Mouse (Mus musculus) ES-E14 (cell line): Measurements from ENCODE around the gene Thra. TPM values are rescaled to one million over a fixed set of nuclear protein-coding genes. Genes with fewer than 3 reads are reported as not detected.

Experiments
- DNase-seq: peaks from one replicate; pipeline ENCODE4 v3.0.0-alpha.2; 2013; ENCODE audit warnings: low read depth, low spot score
- H3K27ac ChIP-seq: 2 replicates; pipeline ENCODE4 v1.5.1; 2012; ENCODE audit warnings: low read depth, mild to moderate bottlenecking, low read length, moderate library complexity, mixed read lengths; ENCODE audit not compliant: poor library complexity, insufficient read depth, severe bottlenecking
- H3K36me3 ChIP-seq: 2 replicates; pipeline ENCODE4 v1.6.1; 2012; ENCODE audit warnings: mild to moderate bottlenecking, low read length, moderate library complexity, mixed read lengths; ENCODE audit not compliant: control insufficient read depth, poor library complexity, insufficient read depth, severe bottlenecking
- H3K4me1 ChIP-seq, 2 experiments: fragments of 150-350 bp in 1 of 2; sonication (generic) in 1 of 2; 2 replicates each; pipeline ENCODE4 v1.6.1; 2012; ENCODE audit warnings: low read length in 2 of 2, mild to moderate bottlenecking in 1 of 2, mixed read lengths in 1 of 2; ENCODE audit not compliant: control insufficient read depth in 2 of 2, insufficient read depth in 2 of 2, poor library complexity in 1 of 2
- H3K4me3 ChIP-seq, 2 experiments: fragments of 150-350 bp in 1 of 2; sonication (generic) in 1 of 2; 2 replicates each; pipeline ENCODE4 v1.5.1; 2012; ENCODE audit warnings: low read length in 2 of 2, low read depth in 1 of 2, mild to moderate bottlenecking in 1 of 2, mixed read lengths in 1 of 2; ENCODE audit not compliant: insufficient read depth in 1 of 2, poor library complexity in 1 of 2, severe bottlenecking in 1 of 2
- H3K9ac ChIP-seq: 2 replicates; pipeline ENCODE4 v1.6.1; 2012; ENCODE audit warnings: low read depth, mild to moderate bottlenecking, low read length, mixed read lengths; ENCODE audit not compliant: poor library complexity, insufficient read depth, severe bottlenecking
- H3K9me3 ChIP-seq: fragments of 150-350 bp; sonication (generic); 2 replicates; pipeline ENCODE4 v1.6.1; 2012; ENCODE audit warnings: low read depth, mild to moderate bottlenecking, low read length; ENCODE audit not compliant: control insufficient read depth, insufficient read depth
- CHD2 ChIP-seq: IDR thresholded peaks from 2 replicates; pipeline ENCODE4 v1.6.1; 2014; ENCODE audit warnings: mild to moderate bottlenecking, low read depth, low read length, inconsistent platforms
- HCFC1 ChIP-seq: IDR thresholded peaks from 2 replicates; pipeline ENCODE4 v1.6.1; 2012; ENCODE audit warnings: low read length, inconsistent platforms, borderline replicate concordance; ENCODE audit not compliant: insufficient read depth
- MAFK ChIP-seq: IDR thresholded peaks from 2 replicates; pipeline ENCODE4 v1.6.1; 2014; ENCODE audit warnings: mild to moderate bottlenecking, low read depth, low read length, inconsistent platforms; ENCODE audit not compliant: insufficient read depth
- ZC3H11A ChIP-seq: IDR thresholded peaks from 2 replicates; pipeline ENCODE4 v1.6.1; 2012; ENCODE audit warnings: low read depth, mild to moderate bottlenecking, inconsistent platforms, low read length, borderline replicate concordance
- ZNF384 ChIP-seq: IDR thresholded peaks from 2 replicates; pipeline ENCODE4 v1.6.1; 2012; ENCODE audit warnings: low read depth, low read length, inconsistent platforms
- in situ Hi-C, 2 experiments: fragments of 600-800 bp; cut with MboI; formaldehyde crosslinking; loops; one replicate each; pipeline ENCODE4 v1.15.1; 2025; ENCODE audit warnings: low sequenced_read_pairs in 2 of 2, inconsistent platforms in 1 of 2; ENCODE audit not compliant: unreplicated experiment in 2 of 2
- total RNA-seq: library from RNA; depleted of rRNA; stranded (reverse); fragments of 300-350 nt; gene quantifications from 2 replicates; pipeline ENCODE4 v1.2.3, GENCODE M21; 2012

The Thra gene
- total RNA-seq, 1 experiment: 7.7 TPM

- H3K9me3 ChIP-seq: no peaks in the 10 kb centered on the region
- no peak overlapping the region for H3K27ac ChIP-seq
- H3K9ac ChIP-seq: no peak overlapping the region; the same call in 1 of the 2 replicates
- no peak for TF ChIP-seq CHD2
- no peak for TF ChIP-seq ZNF384
- no peak for TF ChIP-seq HCFC1
- TF ChIP-seq ZC3H11A: no peak
- TF ChIP-seq MAFK: no peak
- peaks cover 16 to 59% of the 10 kb centered on the region in 2 experiments for H3K4me1 ChIP-seq
- no peaks in the 10 kb centered on the region for H3K36me3 ChIP-seq
- no peak for DNase-seq
- no peak overlapping the region for H3K4me3 ChIP-seq
- in situ Hi-C loops: no loop called here
Measured at GRCm38 (mm10) chr11:98748506-98749416, 8.3 kb downstream of the Thra start.

DNA sequence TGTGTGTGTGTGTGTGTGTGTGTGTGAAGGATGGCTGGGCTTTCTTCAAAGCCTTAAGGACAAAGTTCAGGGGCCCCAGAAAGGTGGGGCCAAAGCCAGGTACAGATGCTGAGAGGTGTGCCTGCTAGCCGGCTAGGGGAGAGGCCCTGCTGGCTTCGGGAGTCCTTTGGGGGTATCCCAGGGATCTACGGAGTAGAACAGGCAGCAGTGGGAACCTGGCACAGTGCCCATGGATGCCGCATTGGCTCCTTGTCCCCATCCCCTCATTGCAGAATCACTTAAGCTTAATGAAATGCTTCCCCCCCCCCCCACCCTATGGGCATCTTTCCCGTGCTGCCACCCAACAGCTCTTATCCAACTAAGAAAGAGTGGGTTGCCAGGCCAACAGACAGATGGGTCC lies 9.3 kb downstream of the Thra start:
- DNase-seq: no peak
- in situ Hi-C loops: no loop called here

GRCm38 (mm10) chr11:98750351-98751201 lies 10.1 kb downstream of the Thra start:
- Histone ChIP-seq H3K9ac (no peak overlapping the region), H3K27ac (no peak overlapping the region), H3K9me3 (no peaks in the 10 kb centered on the region), H3K4me3 (no peak overlapping the region), H3K4me1 (peaks cover 17 to 58% of the 10 kb centered on the region in 2 experiments), H3K36me3 (no peaks in the 10 kb centered on the region)
- DNase-seq: no peak
- no peak for TF ChIP-seq MAFK
- TF ChIP-seq ZNF384: no peak
- TF ChIP-seq ZC3H11A: no peak
- TF ChIP-seq HCFC1: no peak
- TF ChIP-seq CHD2: no peak
- in situ Hi-C loops: no loop called here

More for the DNA sequence above, 9.3 kb downstream of the Thra start:
- Histone ChIP-seq H3K4me3 (no peak overlapping the region), H3K27ac (no peak overlapping the region), H3K36me3 (no peaks in the 10 kb centered on the region), H3K9me3 (no peaks in the 10 kb centered on the region), H3K4me1 (peaks cover 18 to 60% of the 10 kb centered on the region in 2 experiments), H3K9ac (no peak overlapping the region)
- TF ChIP-seq ZC3H11A: no peak
- no peak for TF ChIP-seq ZNF384
- TF ChIP-seq HCFC1: no peak
- no peak for TF ChIP-seq MAFK
- TF ChIP-seq CHD2: no peak

GRCm38 (mm10) chr11:98751221-98751782 lies 10.9 kb downstream of the Thra start:
- Histone ChIP-seq H3K4me1 (peaks cover 11 to 51% of the 10 kb centered on the region in 2 experiments), H3K36me3 (no peaks in the 10 kb centered on the region), H3K27ac (no peak overlapping the region), H3K9me3 (no peaks in the 10 kb centered on the region), H3K9ac (no peak overlapping the region), H3K4me3 (no peak overlapping the region)
- in situ Hi-C loops: no loop called here
- no peak for DNase-seq
- no peak for TF ChIP-seq CHD2
- TF ChIP-seq ZNF384: no peak
- TF ChIP-seq HCFC1: no peak
